Mouse (Mus musculus) forebrain, embryonic 13.5 days (tissue): Measurements from ENCODE around the gene Insyn1. TPM values are rescaled to one million over a fixed set of nuclear protein-coding genes. Genes with fewer than 3 reads are reported as not detected.

Source experiments
- ATAC-seq: fragments of 200-750 bp; cut with Nextera tagmentation; 2 replicates; pipeline ENCODE4 v1.8.0; 2017
- H3K27ac ChIP-seq: fragments of 300-500 bp; sonication (generic); 2 replicates; pipeline ENCODE4 v1.5.1; 2015; ENCODE audit warnings: inconsistent platforms, mild to moderate bottlenecking, moderate library complexity
- H3K27me3 ChIP-seq: fragments of 300-500 bp; sonication (generic); 2 replicates; pipeline ENCODE4 v1.6.1; 2015; ENCODE audit warnings: mild to moderate bottlenecking, inconsistent platforms
- H3K36me3 ChIP-seq: fragments of 300-500 bp; sonication (generic); 2 replicates; pipeline ENCODE4 v1.6.1; 2015; ENCODE audit warnings: mild to moderate bottlenecking, inconsistent platforms; ENCODE audit not compliant: poor library complexity, severe bottlenecking
- H3K4me1 ChIP-seq: fragments of 300-500 bp; sonication (generic); 2 replicates; pipeline ENCODE4 v1.6.1; 2015; ENCODE audit warnings: inconsistent platforms
- H3K4me2 ChIP-seq: fragments of 300-500 bp; sonication (generic); 2 replicates; pipeline ENCODE4 v1.6.1; 2015; ENCODE audit warnings: inconsistent platforms, mild to moderate bottlenecking, moderate library complexity
- H3K4me3 ChIP-seq: fragments of 300-500 bp; sonication (generic); 2 replicates; pipeline ENCODE4 v1.5.1; 2015; ENCODE audit warnings: mild to moderate bottlenecking, inconsistent platforms
- H3K9ac ChIP-seq: fragments of 300-500 bp; sonication (generic); 2 replicates; pipeline ENCODE4 v1.6.1; 2015; ENCODE audit warnings: mild to moderate bottlenecking, inconsistent platforms
- H3K9me3 ChIP-seq: fragments of 300-500 bp; sonication (generic); replicated peaks from 2 replicates; pipeline ENCODE4 v1.6.1; 2016; ENCODE audit warnings: inconsistent platforms
- WGBS: fragments of 180-500 bp; shearing (Covaris S2); methylation state at CpG from one replicate; pipeline ENCODE4 v1.1.7; 2015; 5-methylcytosine and 5-hydroxymethylcytosine counted together
- polyA plus RNA-seq: library from polyadenylated mRNA; unstranded; fragments of >200 nt; fragmentation: Nextera tagmentation; extraction: Ambion mirVana; gene quantifications from 2 replicates; pipeline ENCODE4 v1.2.1, GENCODE M21; 2015

Insyn1 gene
- polyA plus RNA-seq, 1 experiment from 2014 or later: 2.8 TPM

DNA sequence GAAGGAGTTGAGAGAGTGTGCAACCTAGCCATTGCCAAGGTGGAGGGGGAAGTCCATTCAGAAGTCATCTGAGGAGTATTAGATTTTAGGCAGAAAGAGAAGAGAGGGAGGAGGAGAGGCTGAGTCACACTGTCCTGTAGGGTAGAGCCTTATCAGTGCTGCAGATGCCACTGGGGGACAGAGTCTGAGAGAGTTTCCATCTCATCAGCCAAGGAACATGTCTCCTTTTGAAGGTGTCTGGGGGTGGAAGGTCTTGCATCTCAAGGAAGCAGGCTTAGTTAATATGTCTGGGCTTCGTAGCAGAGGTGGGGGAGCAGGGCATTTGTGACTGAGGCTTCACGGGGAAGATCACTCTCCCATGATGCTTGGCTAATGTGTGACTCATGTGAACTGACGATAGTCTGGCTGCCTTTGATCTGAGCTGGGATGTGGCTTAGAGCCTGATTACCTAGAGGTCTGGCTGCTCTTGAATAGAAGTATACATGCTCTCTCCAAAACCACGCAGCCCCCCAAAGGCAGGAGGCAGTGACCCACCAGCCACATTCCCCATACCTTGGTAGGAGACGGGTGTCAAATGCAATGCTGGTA lies 34.5 kb upstream of the Insyn1 start:
- 83% methylated on average over 5 of the region's 5 CpGs for WGBS
- no peak overlapping the region for H3K4me2 ChIP-seq
- H3K9ac ChIP-seq: no peak overlapping the region
- peaks cover 61% of the 10 kb centered on the region for H3K4me1 ChIP-seq
- no peaks in the 10 kb centered on the region for H3K9me3 ChIP-seq
- H3K4me3 ChIP-seq: no peak overlapping the region
- no peak overlapping the region for H3K27ac ChIP-seq
- no peaks in the 10 kb centered on the region for H3K27me3 ChIP-seq
- no peaks in the 10 kb centered on the region for H3K36me3 ChIP-seq
- no peak for ATAC-seq

DNA sequence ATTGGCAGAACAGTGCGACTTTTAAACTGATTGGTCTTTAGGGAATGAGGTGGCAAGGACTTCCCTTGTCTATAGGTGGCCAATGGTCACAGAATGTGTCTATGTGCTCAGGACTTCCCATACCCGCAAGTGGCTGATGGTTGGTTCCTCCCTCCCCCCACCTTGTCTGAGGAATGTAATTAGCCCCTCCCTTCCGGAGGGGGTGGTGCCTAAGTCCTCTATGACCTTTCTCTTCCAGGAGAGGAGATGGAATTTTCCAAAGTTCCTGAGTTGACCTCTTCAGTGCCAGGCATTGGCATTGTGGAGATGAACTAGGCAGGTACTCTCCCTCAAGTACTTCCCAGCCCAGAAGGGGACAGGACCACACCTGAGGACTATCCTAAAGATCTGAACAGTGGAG lies 33.5 kb upstream of the Insyn1 start:
- no peak for ATAC-seq
- Histone ChIP-seq H3K27me3 (no peaks in the 10 kb centered on the region), H3K9ac (no peak overlapping the region), H3K4me1 (peaks cover 60% of the 10 kb centered on the region), H3K36me3 (no peaks in the 10 kb centered on the region), H3K9me3 (no peaks in the 10 kb centered on the region), H3K4me3 (no peak overlapping the region), H3K4me2 (no peak overlapping the region), H3K27ac (peak overlapping the region; percentile 89)
- WGBS: 42% methylated on average over 3 of the region's 3 CpGs

DNA sequence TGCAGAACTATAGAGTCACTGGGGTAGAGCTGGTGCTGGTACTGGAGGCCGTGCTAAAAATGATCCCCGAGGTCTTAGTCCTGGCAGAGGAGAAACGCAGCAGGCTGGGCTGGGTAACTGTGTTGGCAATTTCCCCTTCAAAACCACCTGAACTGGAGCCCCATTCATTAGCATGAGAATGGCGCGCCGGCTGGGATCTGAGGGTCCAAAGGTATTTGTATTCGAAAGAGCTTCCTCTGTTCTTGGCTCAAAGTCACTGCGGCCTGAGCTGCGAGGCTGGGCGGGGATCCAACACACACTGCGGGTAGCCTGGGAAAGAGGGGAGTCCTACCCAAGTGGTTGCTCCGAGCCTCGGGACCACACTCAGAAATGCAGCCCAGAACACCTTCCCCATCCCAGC lies 32.6 kb upstream of the Insyn1 start:
- peak overlapping the region; percentile 17 for H3K4me2 ChIP-seq
- peak; percentile 35; the same call in 1 of the 2 replicates for ATAC-seq
- H3K9ac ChIP-seq: no peak overlapping the region
- peak overlapping the region; percentile 89 for H3K27ac ChIP-seq
- peaks cover 58% of the 10 kb centered on the region for H3K4me1 ChIP-seq
- H3K9me3 ChIP-seq: no peaks in the 10 kb centered on the region
- no peaks in the 10 kb centered on the region for H3K36me3 ChIP-seq
- H3K27me3 ChIP-seq: no peaks in the 10 kb centered on the region
- H3K4me3 ChIP-seq: no peak overlapping the region
- WGBS: 0% methylated on average over 13 of the region's 13 CpGs

DNA sequence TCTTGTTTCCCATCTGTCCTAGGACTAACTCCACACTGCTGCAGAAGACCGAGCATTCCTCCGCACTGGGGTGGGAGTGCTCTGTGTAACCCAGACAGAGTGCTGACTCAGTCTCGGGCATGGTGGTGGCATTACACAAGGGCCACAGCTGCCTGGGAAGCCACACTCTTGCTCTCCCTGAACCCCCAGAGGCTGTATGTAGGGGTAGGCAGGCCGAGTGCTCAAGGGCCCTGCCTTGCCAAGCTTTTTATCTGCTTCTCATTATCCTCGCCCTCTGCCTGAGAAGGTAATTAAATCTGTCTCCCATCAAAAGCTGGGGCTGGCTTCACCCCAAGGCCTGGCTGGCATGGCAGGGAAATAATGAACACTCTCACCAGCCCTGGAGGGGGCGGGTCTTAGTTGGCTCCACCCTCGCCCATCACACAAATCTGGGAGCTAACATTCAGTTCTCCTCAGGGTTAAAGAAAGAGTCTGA lies 30.9 kb upstream of the Insyn1 start:
- no peak overlapping the region for H3K4me3 ChIP-seq
- ATAC-seq: peak; percentile 90
- H3K4me2 ChIP-seq: peak overlapping the region; percentile 6; the same call in 1 of the 2 replicates
- no peaks in the 10 kb centered on the region for H3K27me3 ChIP-seq
- WGBS: 18% methylated on average over 7 of the region's 7 CpGs
- H3K27ac ChIP-seq: peak overlapping the region; percentile 89
- H3K36me3 ChIP-seq: no peaks in the 10 kb centered on the region
- no peak overlapping the region for H3K9ac ChIP-seq
- H3K4me1 ChIP-seq: peaks cover 58% of the 10 kb centered on the region
- no peaks in the 10 kb centered on the region for H3K9me3 ChIP-seq

- Histone ChIP-seq H3K36me3 (no peaks in the 10 kb centered on the region), H3K4me3 (no peak overlapping the region), H3K27me3 (no peaks in the 10 kb centered on the region), H3K4me2 (no peak overlapping the region), H3K9ac (0 out of 2 replicates have a peak overlapping the region, but pooled peaks have one; percentile 10), H3K4me1 (peaks cover 58% of the 10 kb centered on the region), H3K27ac (peak overlapping the region; percentile 89), H3K9me3 (no peaks in the 10 kb centered on the region)
- WGBS: 73% methylated on average over 3 of the region's 3 CpGs
- no peak for ATAC-seq
These were observed 30.1 kb upstream of the Insyn1 start for GRCm38 (mm10) chr9:58458341-58458740.

DNA sequence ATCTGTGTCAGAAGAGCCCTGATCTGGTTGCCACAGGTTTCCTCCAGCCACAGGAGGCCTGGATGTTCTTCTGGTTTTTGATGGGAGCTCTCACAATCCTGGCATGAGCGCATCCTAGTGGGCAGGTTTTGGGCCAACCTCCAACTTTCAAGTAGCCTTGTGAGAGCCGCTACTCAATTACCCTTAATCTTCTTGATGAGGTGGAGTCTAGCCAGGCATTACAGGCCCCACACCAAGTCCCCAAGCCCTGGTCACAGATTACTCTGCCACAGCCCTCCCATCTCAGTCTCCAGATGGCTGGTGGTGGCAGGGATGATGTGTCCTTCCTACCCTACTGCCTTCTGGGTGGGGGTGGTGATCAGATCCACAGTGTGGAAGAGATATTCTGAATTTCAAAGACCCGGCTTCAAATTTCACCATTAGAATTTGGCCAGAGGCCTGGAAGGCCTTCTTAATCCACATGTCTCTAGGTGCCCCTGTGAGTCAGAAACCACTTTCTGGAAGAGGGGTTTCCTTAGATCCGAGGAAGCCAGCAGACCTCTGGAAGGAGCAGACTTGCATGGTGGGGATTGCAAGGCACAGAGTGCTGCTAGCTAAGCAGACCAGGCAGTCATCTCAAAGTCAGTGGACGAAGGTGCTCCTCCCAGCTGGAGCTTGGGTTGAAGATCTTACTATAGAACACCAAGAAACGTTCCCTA lies 29.4 kb upstream of the Insyn1 start:
- Histone ChIP-seq H3K4me3 (no peak overlapping the region), H3K9ac (no peak overlapping the region), H3K27me3 (no peaks in the 10 kb centered on the region), H3K36me3 (no peaks in the 10 kb centered on the region), H3K9me3 (no peaks in the 10 kb centered on the region), H3K4me1 (peaks cover 54% of the 10 kb centered on the region), H3K27ac (peak overlapping the region; percentile 89; the same call in 1 of the 2 replicates), H3K4me2 (no peak overlapping the region)
- no peak for ATAC-seq
- WGBS: 74% methylated on average over 6 of the region's 6 CpGs

DNA sequence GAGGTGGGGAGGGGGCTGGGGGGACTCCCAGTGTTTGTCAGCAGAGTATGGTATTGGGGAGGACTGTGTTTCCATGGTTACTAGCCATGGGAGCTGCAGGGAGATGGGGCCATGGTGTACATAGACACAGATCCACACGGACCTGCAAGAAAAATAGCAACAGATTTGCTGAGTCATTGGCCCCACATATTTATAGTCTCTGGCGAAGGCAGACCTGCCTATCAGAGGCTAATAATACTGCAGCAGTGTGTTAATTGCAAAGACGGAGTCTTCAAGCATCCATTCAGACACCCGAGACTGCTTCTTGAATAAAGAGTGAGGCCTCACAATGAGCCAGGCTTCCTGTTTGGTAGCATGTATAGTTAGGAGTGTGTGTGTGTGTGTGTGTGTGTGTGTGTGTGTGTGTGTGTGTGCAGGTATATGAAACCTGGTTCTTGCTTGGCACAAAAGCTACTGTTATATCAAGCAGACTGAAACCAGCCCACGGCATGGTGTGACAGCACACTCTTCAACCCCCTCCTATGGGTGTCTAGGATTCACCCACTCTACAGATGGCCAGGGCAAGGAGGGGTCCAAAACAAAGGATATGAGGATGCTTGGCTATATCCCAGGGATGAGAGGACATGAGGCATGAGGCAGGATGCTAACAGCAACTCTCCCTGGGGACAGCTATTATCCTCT lies 20.9 kb upstream of the Insyn1 start:
- no peak overlapping the region for H3K4me3 ChIP-seq
- no peaks in the 10 kb centered on the region for H3K9me3 ChIP-seq
- peaks cover 20% of the 10 kb centered on the region for H3K4me1 ChIP-seq
- no peak overlapping the region for H3K4me2 ChIP-seq
- no peak overlapping the region for H3K9ac ChIP-seq
- H3K36me3 ChIP-seq: no peaks in the 10 kb centered on the region
- 37% methylated on average over 5 of the region's 5 CpGs for WGBS
- no peak overlapping the region; the same call in 1 of the 2 replicates for H3K27ac ChIP-seq
- ATAC-seq: peak; percentile 75
- H3K27me3 ChIP-seq: no peaks in the 10 kb centered on the region

- H3K4me2 ChIP-seq: no peak overlapping the region
- no peak overlapping the region for H3K4me3 ChIP-seq
- H3K36me3 ChIP-seq: no peaks in the 10 kb centered on the region
- 46% methylated on average over 6 of the region's 6 CpGs for WGBS
- no peak overlapping the region for H3K9ac ChIP-seq
- H3K27me3 ChIP-seq: no peaks in the 10 kb centered on the region
- H3K9me3 ChIP-seq: no peaks in the 10 kb centered on the region
- peaks cover 36% of the 10 kb centered on the region for H3K4me1 ChIP-seq
- ATAC-seq: no peak
- no peak overlapping the region for H3K27ac ChIP-seq
These were observed 17.9 kb upstream of the Insyn1 start for GRCm38 (mm10) chr9:58470466-58470865.

GRCm38 (mm10) chr9:58473211-58473815 lies 15.1 kb upstream of the Insyn1 start:
- 80% methylated on average over 8 of the region's 8 CpGs for WGBS
- Histone ChIP-seq H3K4me2 (no peak overlapping the region), H3K27ac (no peak overlapping the region), H3K9ac (no peak overlapping the region), H3K9me3 (no peaks in the 10 kb centered on the region), H3K4me3 (no peak overlapping the region), H3K36me3 (no peaks in the 10 kb centered on the region), H3K27me3 (no peaks in the 10 kb centered on the region), H3K4me1 (peaks cover 24% of the 10 kb centered on the region)
- no peak for ATAC-seq

DNA sequence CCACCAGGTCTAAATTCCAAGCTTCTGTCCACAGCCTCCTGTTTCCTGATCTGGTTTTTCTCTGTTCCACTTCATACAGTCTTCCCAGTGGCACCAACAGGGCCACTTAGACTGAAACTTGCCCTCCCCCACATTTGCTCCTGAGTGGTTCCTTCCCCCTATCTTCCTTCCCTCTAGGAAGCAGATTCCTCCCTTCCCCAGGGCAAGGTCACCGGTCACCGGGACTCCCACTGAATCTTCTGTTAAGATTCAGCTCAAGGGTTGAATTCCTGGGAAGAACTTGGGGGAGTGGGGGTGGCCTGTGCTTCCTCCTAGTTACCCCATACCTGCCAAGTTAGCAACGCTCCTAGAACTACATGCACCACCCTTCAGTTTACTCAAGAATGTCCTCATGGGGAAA lies 1.3 kb upstream of the Insyn1 start:
- Histone ChIP-seq H3K27ac (no peak overlapping the region), H3K4me3 (no peak overlapping the region), H3K4me1 (peaks cover 36% of the 10 kb centered on the region), H3K36me3 (peaks cover 4% of the 10 kb centered on the region; the same call in 1 of the 2 replicates), H3K4me2 (no peak overlapping the region), H3K9me3 (no peaks in the 10 kb centered on the region), H3K9ac (no peak overlapping the region), H3K27me3 (peaks cover 22% of the 10 kb centered on the region)
- no peak for ATAC-seq
- 41% methylated on average over 3 of the region's 3 CpGs for WGBS

- 2% methylated on average over 11 of the region's 13 CpGs for WGBS
- Histone ChIP-seq H3K4me3 (peak overlapping the region; percentile 55), H3K4me1 (peaks cover 39% of the 10 kb centered on the region), H3K36me3 (peaks cover 17% of the 10 kb centered on the region; the same call in 1 of the 2 replicates), H3K9ac (peak overlapping the region; percentile 76), H3K27ac (peak overlapping the region; percentile 89; the same call in 1 of the 2 replicates), H3K27me3 (peaks cover 22% of the 10 kb centered on the region), H3K4me2 (peak overlapping the region; percentile 96), H3K9me3 (no peaks in the 10 kb centered on the region)
- peak; percentile 70 for ATAC-seq
These were observed 896 bp downstream of the Insyn1 start for GRCm38 (mm10) chr9:58489133-58489864.
